Mouse (Mus musculus) liver, embryonic 14.5 days (tissue): ENCODE results near the gene Rpl18. TPM values are rescaled to one million over a fixed set of nuclear protein-coding genes. Genes with fewer than 3 reads are reported as not detected.

Experiments used
- ATAC-seq: fragments of 200-750 bp; cut with Nextera tagmentation; 2 replicates; pipeline ENCODE4 v1.8.0; 2017; ENCODE audit warnings: moderate number of reproducible peaks, mild to moderate bottlenecking, moderate library complexity; ENCODE audit not compliant: insufficient read depth
- DNase-seq, 3 experiments: peaks; one replicate each; pipeline ENCODE4 v3.0.0-alpha.2; 2012 to 2013; ENCODE audit warnings: low read depth in 3 of 3, low spot score in 3 of 3
- H3K27ac ChIP-seq: fragments of 300-500 bp; sonication (generic); 2 replicates; pipeline ENCODE4 v1.5.1; 2014; ENCODE audit warnings: moderate library complexity, mild to moderate bottlenecking, control low read depth, inconsistent platforms
- H3K27me3 ChIP-seq: fragments of 300-500 bp; sonication (generic); 2 replicates; pipeline ENCODE4 v1.6.1; 2014; ENCODE audit warnings: mild to moderate bottlenecking, low read length, moderate library complexity; ENCODE audit not compliant: control insufficient read depth, insufficient read depth
- H3K36me3 ChIP-seq: fragments of 300-500 bp; sonication (generic); replicated peaks from 2 replicates; pipeline ENCODE4 v1.6.1; 2014; ENCODE audit warnings: low read depth; ENCODE audit not compliant: control insufficient read depth, insufficient read depth
- H3K4me1 ChIP-seq, 2 experiments: fragments of 200-500 bp in 1 of 2; fragments of 300-500 bp in 1 of 2; sonication (generic) in 1 of 2; replicated peaks; 2 replicates each; pipeline ENCODE4 v1.6.1; 2012 to 2014; ENCODE audit warnings: antibody characterized with exemption in 1 of 2, inconsistent platforms in 1 of 2, low read length in 1 of 2; ENCODE audit not compliant: control insufficient read depth in 2 of 2, insufficient read depth in 2 of 2
- H3K4me2 ChIP-seq: fragments of 300-500 bp; sonication (generic); 2 replicates; pipeline ENCODE4 v1.6.1; 2014; ENCODE audit warnings: low read depth, mild to moderate bottlenecking, control low read depth, moderate library complexity
- H3K4me3 ChIP-seq, 2 experiments: fragments of 200-500 bp in 1 of 2; fragments of 300-500 bp in 1 of 2; sonication (generic) in 1 of 2; 2 replicates each; pipeline ENCODE4 v1.5.1; 2012 to 2014; ENCODE audit warnings: low read depth in 2 of 2, low read length in 2 of 2, mild to moderate bottlenecking in 2 of 2, control low read depth in 1 of 2, inconsistent platforms in 1 of 2, moderate library complexity in 1 of 2; ENCODE audit not compliant: insufficient read depth in 1 of 2
- H3K9ac ChIP-seq: fragments of 300-500 bp; sonication (generic); replicated peaks from 2 replicates; pipeline ENCODE4 v1.6.1; 2014; ENCODE audit warnings: mild to moderate bottlenecking, control low read depth, moderate library complexity
- H3K9me3 ChIP-seq: fragments of 300-500 bp; sonication (generic); 2 replicates; pipeline ENCODE4 v1.6.1; 2016; ENCODE audit warnings: low read length, mixed read lengths; ENCODE audit not compliant: control insufficient read depth
- CTCF ChIP-seq: IDR thresholded peaks from 2 replicates; pipeline ENCODE4 v1.5.1; 2016; ENCODE audit warnings: antibody characterized with exemption, low read depth, control low read depth
- EP300 ChIP-seq: IDR thresholded peaks from 2 replicates; pipeline ENCODE4 v1.6.1; 2016; ENCODE audit warnings: antibody characterized with exemption, low read depth
- WGBS: fragments of 180-500 bp; shearing (Covaris S2); extraction: QIAGEN DNeasy Blood & Tissue Kit; methylation state at CpG from one replicate; pipeline ENCODE4 v1.1.7; 2014; ENCODE audit not compliant: insufficient replicate concordance; 5-methylcytosine and 5-hydroxymethylcytosine counted together
- polyA plus RNA-seq, 2 experiments: library from polyadenylated mRNA; depleted of rRNA in 1 of 2; stranded (reverse) in 1 of 2; unstranded in 1 of 2; fragments of >200 nt; fragmentation: Nextera tagmentation in 1 of 2; extraction: Ambion mirVana in 1 of 2; gene quantifications; 2 replicates each; pipeline versions ENCODE4 v1.2.1 to v1.2.3; 2012 to 2014

Gene Rpl18
- polyA plus RNA-seq, 2 experiments = 499 to 846 TPM

GRCm38 (mm10) chr7:45767500-45767899 lies 52.2 kb downstream of the Rpl18 start:
- DNase-seq = no peak
- no peaks in the 10 kb centered on the region for H3K27me3 ChIP-seq
- TF ChIP-seq CTCF (peak; percentile 22; the same call in 1 of the 2 replicates), EP300 (no peak)
- H3K36me3 ChIP-seq = no peaks in the 10 kb centered on the region
- H3K27ac ChIP-seq = no peak overlapping the region
- no peak overlapping the region for H3K4me2 ChIP-seq
- H3K4me1 ChIP-seq = no peaks in the 10 kb centered on the region
- no peak overlapping the region for H3K4me3 ChIP-seq
- H3K9ac ChIP-seq = no peak overlapping the region
- no peaks in the 10 kb centered on the region for H3K9me3 ChIP-seq
- 69% methylated on average over 6 of the region's 6 CpGs for WGBS
- ATAC-seq = no peak

Other genes starting within 250 kb of the Rpl18 start
Only the 30 nearest of the 33 such genes appear.
- 1.5 and 2.2 TPM in 2 replicates for gene Dhdh, start 226.7 kb upstream of the Rpl18 start, polyA plus RNA-seq (2012; rRNA removed)
- gene Dhdh, start 226.7 kb upstream of the Rpl18 start, polyA plus RNA-seq (2014; fragmentation: Nextera tagmentation; extraction: Ambion mirVana) = 1.6 and 1.8 TPM in 2 replicates
- gene Nucb1, start 205.1 kb upstream of the Rpl18 start, polyA plus RNA-seq (2012; rRNA removed) = 48.2 and 58.8 TPM in 2 replicates
- gene Nucb1, start 205.1 kb upstream of the Rpl18 start, polyA plus RNA-seq (2014; fragmentation: Nextera tagmentation; extraction: Ambion mirVana) = 81.7 and 97.2 TPM in 2 replicates
- gene Ppp1r15a, start 189.2 kb upstream of the Rpl18 start, polyA plus RNA-seq (2012; rRNA removed) = 79.3 and 140 TPM in 2 replicates
- 165 and 183 TPM in 2 replicates for gene Ppp1r15a, start 189.2 kb upstream of the Rpl18 start, polyA plus RNA-seq (2014; fragmentation: Nextera tagmentation; extraction: Ambion mirVana)
- gene Plekha4, start 189.1 kb upstream of the Rpl18 start, polyA plus RNA-seq (2012; rRNA removed) = 0.52 and 0.90 TPM in 2 replicates
- 0.40 and 0.41 TPM in 2 replicates for gene Plekha4, start 189.1 kb upstream of the Rpl18 start, polyA plus RNA-seq (2014; fragmentation: Nextera tagmentation; extraction: Ambion mirVana)
- gene Hsd17b14, start 160.6 kb upstream of the Rpl18 start, polyA plus RNA-seq (2012; rRNA removed) = 0.95 and 2.1 TPM in 2 replicates
- gene Hsd17b14, start 160.6 kb upstream of the Rpl18 start, polyA plus RNA-seq (2014; fragmentation: Nextera tagmentation; extraction: Ambion mirVana) = 1.2 and 2.5 TPM in 2 replicates
- 38.8 and 40.6 TPM in 2 replicates for gene Bcat2, start 145.3 kb upstream of the Rpl18 start, polyA plus RNA-seq (2012; rRNA removed)
- gene Bcat2, start 145.3 kb upstream of the Rpl18 start, polyA plus RNA-seq (2014; fragmentation: Nextera tagmentation; extraction: Ambion mirVana) = 35.9 and 39.4 TPM in 2 replicates
- gene Fgf21, start 100.0 kb upstream of the Rpl18 start, polyA plus RNA-seq (2012; rRNA removed) = not detected in 2 replicates
- not detected in 2 replicates for gene Fgf21, start 100.0 kb upstream of the Rpl18 start, polyA plus RNA-seq (2014; fragmentation: Nextera tagmentation; extraction: Ambion mirVana)
- not detected in 2 replicates for gene Fut1, start 98.2 kb upstream of the Rpl18 start, polyA plus RNA-seq (2012; rRNA removed)
- not detected in 2 replicates for gene Fut1, start 98.2 kb upstream of the Rpl18 start, polyA plus RNA-seq (2014; fragmentation: Nextera tagmentation; extraction: Ambion mirVana)
- gene Izumo1, start 93.6 kb upstream of the Rpl18 start, polyA plus RNA-seq (2012; rRNA removed) = 0.10 and 0.15 TPM in 2 replicates
- gene Izumo1, start 93.6 kb upstream of the Rpl18 start, polyA plus RNA-seq (2014; fragmentation: Nextera tagmentation; extraction: Ambion mirVana) = 0.09 TPM in 1 of 2 replicates, not detected in the other
- gene Rasip1, start 88.0 kb upstream of the Rpl18 start, polyA plus RNA-seq (2012; rRNA removed) = 2.2 and 2.6 TPM in 2 replicates
- gene Rasip1, start 88.0 kb upstream of the Rpl18 start, polyA plus RNA-seq (2014; fragmentation: Nextera tagmentation; extraction: Ambion mirVana) = 1.3 and 2.6 TPM in 2 replicates
- 0.25 and 0.56 TPM in 2 replicates for gene Mamstr, start 75.5 kb upstream of the Rpl18 start, polyA plus RNA-seq (2012; rRNA removed)
- gene Mamstr, start 75.5 kb upstream of the Rpl18 start, polyA plus RNA-seq (2014; fragmentation: Nextera tagmentation; extraction: Ambion mirVana) = 0.18 TPM in 1 of 2 replicates, not detected in the other
- 0.17 TPM in 1 of 2 replicates, not detected in the other for gene Fut2, start 49.1 kb upstream of the Rpl18 start, polyA plus RNA-seq (2012; rRNA removed)
- gene Fut2, start 49.1 kb upstream of the Rpl18 start, polyA plus RNA-seq (2014; fragmentation: Nextera tagmentation; extraction: Ambion mirVana) = not detected in 2 replicates
- gene Ntn5, start 31.4 kb upstream of the Rpl18 start, polyA plus RNA-seq (2012; rRNA removed) = 0.04 TPM in 1 of 2 replicates, not detected in the other
- not detected in 2 replicates for gene Ntn5, start 31.4 kb upstream of the Rpl18 start, polyA plus RNA-seq (2014; fragmentation: Nextera tagmentation; extraction: Ambion mirVana)
- 0.02 and 0.03 TPM in 2 replicates for gene Sec1, start 21.1 kb upstream of the Rpl18 start, polyA plus RNA-seq (2012; rRNA removed)
- gene Sec1, start 21.1 kb upstream of the Rpl18 start, polyA plus RNA-seq (2014; fragmentation: Nextera tagmentation; extraction: Ambion mirVana) = not detected in 2 replicates
- 0.23 and 0.58 TPM in 2 replicates for gene Car11, start 15.6 kb upstream of the Rpl18 start, polyA plus RNA-seq (2012; rRNA removed)
- gene Car11, start 15.6 kb upstream of the Rpl18 start, polyA plus RNA-seq (2014; fragmentation: Nextera tagmentation; extraction: Ambion mirVana) = 0.42 and 0.44 TPM in 2 replicates
- 0.69 and 0.80 TPM in 2 replicates for gene Dbp, start 10.4 kb upstream of the Rpl18 start, polyA plus RNA-seq (2012; rRNA removed)
- gene Dbp, start 10.4 kb upstream of the Rpl18 start, polyA plus RNA-seq (2014; fragmentation: Nextera tagmentation; extraction: Ambion mirVana) = 0.51 and 0.54 TPM in 2 replicates
- 7.6 and 9.1 TPM in 2 replicates for gene Sphk2, start 2.5 kb downstream of the Rpl18 start, polyA plus RNA-seq (2012; rRNA removed)
- gene Sphk2, start 2.5 kb downstream of the Rpl18 start, polyA plus RNA-seq (2014; fragmentation: Nextera tagmentation; extraction: Ambion mirVana) = 5.8 and 9.0 TPM in 2 replicates
- gene Fam83e, start 5.8 kb downstream of the Rpl18 start, polyA plus RNA-seq (2012; rRNA removed) = 0.31 and 0.32 TPM in 2 replicates
- gene Fam83e, start 5.8 kb downstream of the Rpl18 start, polyA plus RNA-seq (2014; fragmentation: Nextera tagmentation; extraction: Ambion mirVana) = 0.14 and 0.32 TPM in 2 replicates
- not detected in 2 replicates for gene Spaca4, start 10.4 kb downstream of the Rpl18 start, polyA plus RNA-seq (2012; rRNA removed)
- gene Spaca4, start 10.4 kb downstream of the Rpl18 start, polyA plus RNA-seq (2014; fragmentation: Nextera tagmentation; extraction: Ambion mirVana) = not detected in 2 replicates
- 0.18 and 0.48 TPM in 2 replicates for gene Lmtk3, start 68.3 kb downstream of the Rpl18 start, polyA plus RNA-seq (2012; rRNA removed)
- gene Lmtk3, start 68.3 kb downstream of the Rpl18 start, polyA plus RNA-seq (2014; fragmentation: Nextera tagmentation; extraction: Ambion mirVana) = not detected in 2 replicates
- gene Sult2b1, start 69.2 kb downstream of the Rpl18 start, polyA plus RNA-seq (2012; rRNA removed) = 0.06 and 0.35 TPM in 2 replicates
- gene Sult2b1, start 69.2 kb downstream of the Rpl18 start, polyA plus RNA-seq (2014; fragmentation: Nextera tagmentation; extraction: Ambion mirVana) = 0.15 and 0.43 TPM in 2 replicates
- gene Cyth2, start 99.1 kb downstream of the Rpl18 start, polyA plus RNA-seq (2012; rRNA removed) = 14.5 and 19.4 TPM in 2 replicates
- 23.0 and 26.5 TPM in 2 replicates for gene Cyth2, start 99.1 kb downstream of the Rpl18 start, polyA plus RNA-seq (2014; fragmentation: Nextera tagmentation; extraction: Ambion mirVana)
- gene Kcnj14, start 109.3 kb downstream of the Rpl18 start, polyA plus RNA-seq (2012; rRNA removed) = 0.06 and 0.11 TPM in 2 replicates
- gene Kcnj14, start 109.3 kb downstream of the Rpl18 start, polyA plus RNA-seq (2014; fragmentation: Nextera tagmentation; extraction: Ambion mirVana) = 0.06 and 0.19 TPM in 2 replicates
- gene Grwd1, start 115.5 kb downstream of the Rpl18 start, polyA plus RNA-seq (2012; rRNA removed) = 11.2 and 12.8 TPM in 2 replicates
- gene Grwd1, start 115.5 kb downstream of the Rpl18 start, polyA plus RNA-seq (2014; fragmentation: Nextera tagmentation; extraction: Ambion mirVana) = 23.0 and 23.7 TPM in 2 replicates
- 53.9 and 74.6 TPM in 2 replicates for gene Kdelr1, start 157.3 kb downstream of the Rpl18 start, polyA plus RNA-seq (2012; rRNA removed)
- 33.9 and 34.8 TPM in 2 replicates for gene Kdelr1, start 157.3 kb downstream of the Rpl18 start, polyA plus RNA-seq (2014; fragmentation: Nextera tagmentation; extraction: Ambion mirVana)
- gene Grin2d, start 162.9 kb downstream of the Rpl18 start, polyA plus RNA-seq (2012; rRNA removed) = 0.11 and 0.13 TPM in 2 replicates
- 0.01 TPM in 1 of 2 replicates, not detected in the other for gene Grin2d, start 162.9 kb downstream of the Rpl18 start, polyA plus RNA-seq (2014; fragmentation: Nextera tagmentation; extraction: Ambion mirVana)
- 0.86 and 1.2 TPM in 2 replicates for gene Syngr4, start 181.3 kb downstream of the Rpl18 start, polyA plus RNA-seq (2012; rRNA removed)
- 1.2 and 1.3 TPM in 2 replicates for gene Syngr4, start 181.3 kb downstream of the Rpl18 start, polyA plus RNA-seq (2014; fragmentation: Nextera tagmentation; extraction: Ambion mirVana)
- 8.6 and 10.2 TPM in 2 replicates for gene Tmem143, start 181.5 kb downstream of the Rpl18 start, polyA plus RNA-seq (2012; rRNA removed)
- gene Tmem143, start 181.5 kb downstream of the Rpl18 start, polyA plus RNA-seq (2014; fragmentation: Nextera tagmentation; extraction: Ambion mirVana) = 2.4 and 2.7 TPM in 2 replicates
- gene Emp3, start 205.9 kb downstream of the Rpl18 start, polyA plus RNA-seq (2012; rRNA removed) = 29.0 and 39.6 TPM in 2 replicates
- 54.9 and 61.8 TPM in 2 replicates for gene Emp3, start 205.9 kb downstream of the Rpl18 start, polyA plus RNA-seq (2014; fragmentation: Nextera tagmentation; extraction: Ambion mirVana)
- 0.96 and 1.0 TPM in 2 replicates for gene Ccdc114, start 208.6 kb downstream of the Rpl18 start, polyA plus RNA-seq (2012; rRNA removed)
- 0.82 and 1.2 TPM in 2 replicates for gene Ccdc114, start 208.6 kb downstream of the Rpl18 start, polyA plus RNA-seq (2014; fragmentation: Nextera tagmentation; extraction: Ambion mirVana)